Comparison of ENCODE assay signal across 15 mouse cellular contexts in the genomic region with DNA sequence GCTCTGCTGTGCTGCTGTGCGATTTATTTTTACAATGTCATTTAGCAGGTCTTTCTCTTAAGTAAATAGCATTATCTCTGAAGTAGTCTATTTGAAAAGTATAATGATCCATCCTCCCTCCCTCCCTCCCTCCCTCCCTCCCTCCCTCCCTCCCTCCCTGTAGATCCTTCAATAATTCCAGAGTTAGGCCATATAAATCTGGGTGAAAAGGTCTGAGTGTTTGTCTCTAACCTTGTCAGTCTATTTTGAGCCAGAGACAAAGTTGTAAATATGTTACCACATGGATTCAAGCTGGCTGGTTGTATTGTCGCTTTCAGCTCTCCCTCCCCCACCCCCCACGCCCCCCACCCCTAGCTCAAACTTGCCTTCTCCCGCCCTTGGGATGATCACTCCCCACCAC.
DNase-seq lines count a peak whose midpoint lies in the region; ATAC-seq and TF ChIP-seq lines count a peak whose summit lies in the region.
"Had no signal": no experiment of that assay in that cellular context is flagged by ENCODE, and none has a peak within 500 bp of the region (broad histone marks: within the 10 kb centered on the region; RNA-seq: fewer than 3 reads in every experiment).

No protein-coding gene starts in this region.

- no peaks in the 10 kb centered on the region for H3K36me3 ChIP-seq in heart, postnatal 0 days (replicated peaks; ENCODE audit: control insufficient read depth, insufficient read depth, low read length)
- no peaks in the 10 kb centered on the region for H3K36me3 ChIP-seq in lung, embryonic 15.5 days
- H3K36me3 ChIP-seq in embryonic facial prominence, embryonic 14.5 days (ENCODE audit: control insufficient read depth, insufficient read depth, low read length), result no peaks in the 10 kb centered on the region
- H3K36me3 ChIP-seq in stomach, embryonic 14.5 days (ENCODE audit: control insufficient read depth, insufficient read depth, low read length), result no peaks in the 10 kb centered on the region
- H3K36me3 ChIP-seq: hindbrain, embryonic 15.5 days had no signal

- H3K9me3 ChIP-seq in heart, postnatal 0 days (replicated peaks; ENCODE audit: control insufficient read depth, low read length), result no peaks in the 10 kb centered on the region
- H3K9me3 ChIP-seq in lung, embryonic 15.5 days, result no peaks in the 10 kb centered on the region
- H3K9me3 ChIP-seq in embryonic facial prominence, embryonic 14.5 days (ENCODE audit: control insufficient read depth, low read length), result no peaks in the 10 kb centered on the region
- no peaks in the 10 kb centered on the region for H3K9me3 ChIP-seq in stomach, embryonic 14.5 days (ENCODE audit: control insufficient read depth, low read depth, low read length)
- H3K9me3 ChIP-seq: hindbrain, embryonic 15.5 days had no signal

- TF ChIP-seq CTCF in heart, postnatal 0 days (IDR thresholded peaks at IDR 0.05; ENCODE audit: low read depth), result no peak

- H3K27ac ChIP-seq in heart, postnatal 0 days (ENCODE audit: low read depth), result peak overlapping the region; percentile 60
- peak overlapping the region; percentile 75 for H3K27ac ChIP-seq in lung, embryonic 15.5 days
- peak overlapping the region; percentile 15; the same call in 1 of the 2 replicates for H3K27ac ChIP-seq in embryonic facial prominence, embryonic 14.5 days (replicated peaks; ENCODE audit: low read depth, low read length)
- H3K27ac ChIP-seq in stomach, embryonic 14.5 days (ENCODE audit: low read length), result peak overlapping the region; percentile 77; the same call in 1 of the 2 replicates
- H3K27ac ChIP-seq: hindbrain, embryonic 15.5 days had no signal

- TF ChIP-seq EP300 in heart, postnatal 0 days (IDR thresholded peaks at IDR 0.05; ENCODE audit: low read depth), result no peak

- H3K27me3 ChIP-seq in heart, postnatal 0 days (ENCODE audit: control insufficient read depth, insufficient read depth, low read length), result no peaks in the 10 kb centered on the region
- H3K27me3 ChIP-seq in lung, embryonic 15.5 days, result no peaks in the 10 kb centered on the region
- no peaks in the 10 kb centered on the region for H3K27me3 ChIP-seq in embryonic facial prominence, embryonic 14.5 days (replicated peaks; ENCODE audit: control insufficient read depth, insufficient read depth, low read length)
- no peaks in the 10 kb centered on the region for H3K27me3 ChIP-seq in stomach, embryonic 14.5 days (ENCODE audit: control insufficient read depth, insufficient read depth, low read length)
- H3K27me3 ChIP-seq: hindbrain, embryonic 15.5 days had no signal

- H3K4me3 ChIP-seq in heart, postnatal 0 days (ENCODE audit: low read depth, low read length), result no peak overlapping the region
- H3K4me3 ChIP-seq in lung, embryonic 15.5 days, result no peak overlapping the region
- no peak overlapping the region for H3K4me3 ChIP-seq in embryonic facial prominence, embryonic 14.5 days (ENCODE audit: low read depth, low read length)
- H3K4me3 ChIP-seq in stomach, embryonic 14.5 days (ENCODE audit: low read depth, low read length), result no peak overlapping the region
- H3K4me3 ChIP-seq: hindbrain, embryonic 15.5 days had no signal

- H3K4me1 ChIP-seq in heart, postnatal 0 days (ENCODE audit: control insufficient read depth, insufficient read depth), result peaks cover 20% of the 10 kb centered on the region
- peaks cover 54% of the 10 kb centered on the region for H3K4me1 ChIP-seq in lung, embryonic 15.5 days
- H3K4me1 ChIP-seq in embryonic facial prominence, embryonic 14.5 days (ENCODE audit: control insufficient read depth, insufficient read depth, low read length), result peaks cover 24% of the 10 kb centered on the region
- H3K4me1 ChIP-seq in stomach, embryonic 14.5 days (ENCODE audit: control insufficient read depth, insufficient read depth, low read length), result peaks cover 17% of the 10 kb centered on the region

- H3K4me2 ChIP-seq in heart, postnatal 0 days (ENCODE audit: low read depth, low read length), result peak overlapping the region; percentile 11
- no peak overlapping the region for H3K4me2 ChIP-seq in lung, embryonic 15.5 days
- peak overlapping the region; percentile 16; the same call in 1 of the 2 replicates for H3K4me2 ChIP-seq in embryonic facial prominence, embryonic 14.5 days (ENCODE audit: low read depth, low read length)
- H3K4me2 ChIP-seq in stomach, embryonic 14.5 days (replicated peaks; ENCODE audit: low read depth, low read length), result peak overlapping the region; percentile 1; the same call in 1 of the 2 replicates
- H3K4me2 ChIP-seq: hindbrain, embryonic 15.5 days; midbrain, embryonic 11.5 days had no signal

- no peak for ATAC-seq in heart, postnatal 0 days (ENCODE audit: insufficient read depth, low read depth)
- ATAC-seq in lung, embryonic 15.5 days (ENCODE audit: borderline replicate concordance, extremely low read depth, low FRiP score, low TSS enrichment), result no peak
- ATAC-seq in embryonic facial prominence, embryonic 14.5 days (ENCODE audit: low read depth), result no peak
- ATAC-seq in stomach, embryonic 14.5 days (ENCODE audit: insufficient number of reproducible peaks, insufficient read depth, low FRiP score, low read depth), result peak; percentile 2; the same call in 1 of the 2 replicates
- no peak for ATAC-seq in erythroblast, adult 5-6 weeks (replicated peaks; ENCODE audit: low FRiP score, poor library complexity, severe bottlenecking)
- ATAC-seq: CD4-positive, CD25-positive, alpha-beta regulatory T cell, adult 4 months; forebrain, postnatal 0 days had no signal

- 15% methylated on average over 4 of the region's 4 CpGs for WGBS in heart, postnatal 0 days
- WGBS in lung, embryonic 15.5 days, result 4% methylated on average over 4 of the region's 4 CpGs
- WGBS in embryonic facial prominence, embryonic 14.5 days, result 11% methylated on average over 4 of the region's 4 CpGs
- WGBS in stomach, embryonic 14.5 days, result 4% methylated on average over 4 of the region's 4 CpGs

- no peak for DNase-seq in heart, postnatal 0 days (ENCODE audit: low spot score)
- no peak for DNase-seq in heart, adult 11 months
- DNase-seq in lung, postnatal 25 days (ENCODE audit: low spot score), result no peak
- no peak for DNase-seq in embryonic facial prominence, embryonic 14.5 days (ENCODE audit: low spot score)
- no peak for DNase-seq in gastrocnemius, postnatal 4 days (ENCODE audit: low spot score in 2 of 2)
- DNase-seq: adrenal gland, postnatal 14 days; cerebellum, postnatal 14 days; forebrain, postnatal 0 days; gastrocnemius, postnatal 14 days had no signal

- H3K9ac ChIP-seq in heart, postnatal 0 days (replicated peaks; ENCODE audit: low read depth, low read length), result no peak overlapping the region
- no peak overlapping the region for H3K9ac ChIP-seq in lung, embryonic 15.5 days
- H3K9ac ChIP-seq in embryonic facial prominence, embryonic 14.5 days (ENCODE audit: low read depth, low read length), result no peak overlapping the region
- no peak overlapping the region for H3K9ac ChIP-seq in stomach, embryonic 14.5 days (replicated peaks; ENCODE audit: low read depth, low read length)
- H3K9ac ChIP-seq: forebrain, postnatal 0 days; hindbrain, embryonic 15.5 days had no signal

Comparison
In these comparisons a context has a peak if more than half of its experiments do, and no peak if none do; other contexts are left out.
1. H3K27ac ChIP-seq: peak in every context shown above with its lines; median percentile 77 in stomach, embryonic 14.5 days; 75 in lung, embryonic 15.5 days; 60 in heart, postnatal 0 days; 15 in embryonic facial prominence, embryonic 14.5 days.